Mouse (Mus musculus) heart, embryonic 16.5 days (tissue): ENCODE measurements at regions not wholly inside any gene's neighbourhood (a gene's known extent, or its start where the extent isn't known, plus 50 kb on each side); places are given as distances from the start of the nearest gene placed in this dataset.
A peak's percentile ranks its signal among the peaks of the same experiment; 100 is the strongest.

ENCODE experiments used
- ATAC-seq: fragments of 200-750 bp; cut with Nextera tagmentation; replicated peaks from 2 replicates; pipeline ENCODE4 v1.8.0; 2017; ENCODE audit warnings: moderate number of reproducible peaks; ENCODE audit not compliant: insufficient read depth, low FRiP score; ENCODE audit errors: extremely low read depth
- H3K27ac ChIP-seq: fragments of 300-500 bp; sonication (generic); 2 replicates; pipeline ENCODE4 v1.5.1; 2014; ENCODE audit warnings: mild to moderate bottlenecking, low read length, control low read depth, moderate library complexity
- H3K27me3 ChIP-seq: fragments of 300-500 bp; sonication (generic); 2 replicates; pipeline ENCODE4 v1.6.1; 2014; ENCODE audit warnings: low read length, mixed read lengths; ENCODE audit not compliant: control insufficient read depth, insufficient read depth
- H3K36me3 ChIP-seq: fragments of 300-500 bp; sonication (generic); 2 replicates; pipeline ENCODE4 v1.6.1; 2014; ENCODE audit not compliant: control insufficient read depth, insufficient read depth
- H3K4me1 ChIP-seq: fragments of 300-500 bp; sonication (generic); 2 replicates; pipeline ENCODE4 v1.6.1; 2014; ENCODE audit warnings: low read length, mixed read lengths; ENCODE audit not compliant: control insufficient read depth, insufficient read depth
- H3K4me2 ChIP-seq: fragments of 300-500 bp; sonication (generic); 2 replicates; pipeline ENCODE4 v1.6.1; 2014; ENCODE audit warnings: low read depth, mild to moderate bottlenecking, control low read depth, low read length
- H3K4me3 ChIP-seq: fragments of 300-500 bp; sonication (generic); 2 replicates; pipeline ENCODE4 v1.5.1; 2014; ENCODE audit warnings: mild to moderate bottlenecking, control low read depth, low read length
- H3K9ac ChIP-seq: fragments of 300-500 bp; sonication (generic); 2 replicates; pipeline ENCODE4 v1.6.1; 2014; ENCODE audit warnings: low read length, control low read depth
- H3K9me3 ChIP-seq: fragments of 300-500 bp; sonication (generic); replicated peaks from 2 replicates; pipeline ENCODE4 v1.6.1; 2016; ENCODE audit warnings: low read length; ENCODE audit not compliant: control insufficient read depth
- WGBS: fragments of 180-500 bp; shearing (Covaris S2); extraction: QIAGEN DNeasy Blood & Tissue Kit; methylation state at CpG from one replicate; pipeline ENCODE4 v1.1.7; 2014; 5-methylcytosine and 5-hydroxymethylcytosine counted together

- whole genome bisulfite sequencing = 94% methylated on average over 3 of the region's 3 CpGs
- no peak for ATAC-seq
- no peak overlapping the region for H3K27ac ChIP-seq
These were observed 97.8 kb downstream of the Wdr11 start for GRCm38 (mm10) chr7:129689464-129689863.

DNA sequence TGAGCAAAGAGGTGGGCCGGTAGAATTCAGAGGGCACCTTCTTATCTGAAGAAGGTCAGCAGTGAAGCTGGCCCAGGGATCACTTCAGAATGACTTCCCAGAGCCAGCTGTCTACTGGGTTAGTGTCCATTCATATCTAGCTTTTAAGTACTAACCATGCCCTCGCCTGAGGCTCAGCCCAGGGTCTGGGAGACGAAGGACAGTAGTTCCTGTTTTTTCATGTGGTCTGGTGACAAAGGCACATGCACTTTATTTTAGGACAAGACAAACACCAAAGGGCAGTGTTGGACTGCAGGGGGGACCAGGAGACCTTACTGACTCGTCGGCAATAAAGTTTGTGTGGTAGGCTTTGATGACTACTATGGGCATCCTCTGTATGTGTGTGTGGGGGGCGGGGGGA, 99.2 kb downstream of the Wdr11 start:
- Histone ChIP-seq H3K27ac (no peak overlapping the region), H3K36me3 (no peaks in the 10 kb centered on the region), H3K9me3 (peaks cover 3% of the 10 kb centered on the region; the same call in 1 of the 2 replicates), H3K27me3 (no peaks in the 10 kb centered on the region), H3K4me1 (no peaks in the 10 kb centered on the region), H3K4me2 (no peak overlapping the region), H3K9ac (no peak overlapping the region), H3K4me3 (no peak overlapping the region)
- no peak for ATAC-seq
- 60% methylated on average over 6 of the region's 6 CpGs for WGBS

More at GRCm38 (mm10) chr7:129689464-129689863, 97.8 kb downstream of the Wdr11 start:
- no peak overlapping the region for H3K4me2 ChIP-seq
- H3K9me3 ChIP-seq = no peaks in the 10 kb centered on the region
- no peak overlapping the region for H3K4me3 ChIP-seq
- H3K36me3 ChIP-seq = no peaks in the 10 kb centered on the region
- H3K27me3 ChIP-seq = no peaks in the 10 kb centered on the region
- H3K9ac ChIP-seq = no peak overlapping the region
- H3K4me1 ChIP-seq = no peaks in the 10 kb centered on the region

GRCm38 (mm10) chr7:129691619-129692071, 100.0 kb downstream of the Wdr11 start:
- 25% methylated on average over 3 of the region's 3 CpGs for WGBS
- Histone ChIP-seq H3K9me3 (peaks cover 3% of the 10 kb centered on the region; the same call in 1 of the 2 replicates), H3K27me3 (no peaks in the 10 kb centered on the region), H3K4me1 (no peaks in the 10 kb centered on the region), H3K9ac (no peak overlapping the region), H3K4me3 (no peak overlapping the region), H3K36me3 (no peaks in the 10 kb centered on the region), H3K4me2 (no peak overlapping the region), H3K27ac (no peak overlapping the region)
- 0 out of 2 replicates have a peak, but pooled peaks have one; percentile 28 for ATAC-seq

GRCm38 (mm10) chr7:129693635-129694034, 102.0 kb downstream of the Wdr11 start:
- ATAC-seq = no peak
- Histone ChIP-seq H3K27ac (no peak overlapping the region), H3K4me2 (no peak overlapping the region), H3K4me1 (no peaks in the 10 kb centered on the region), H3K27me3 (no peaks in the 10 kb centered on the region), H3K9ac (no peak overlapping the region), H3K4me3 (no peak overlapping the region), H3K9me3 (peaks cover 3% of the 10 kb centered on the region; the same call in 1 of the 2 replicates), H3K36me3 (no peaks in the 10 kb centered on the region)
- WGBS = 69% methylated on average over 9 of the region's 9 CpGs

GRCm38 (mm10) chr7:129694168-129694567, 102.5 kb downstream of the Wdr11 start:
- no peaks in the 10 kb centered on the region for H3K4me1 ChIP-seq
- H3K9ac ChIP-seq = no peak overlapping the region
- H3K4me3 ChIP-seq = no peak overlapping the region
- no peak overlapping the region for H3K27ac ChIP-seq
- H3K4me2 ChIP-seq = no peak overlapping the region
- ATAC-seq = no peak
- H3K36me3 ChIP-seq = no peaks in the 10 kb centered on the region
- no peaks in the 10 kb centered on the region for H3K27me3 ChIP-seq
- H3K9me3 ChIP-seq = peaks cover 3% of the 10 kb centered on the region; the same call in 1 of the 2 replicates

DNA sequence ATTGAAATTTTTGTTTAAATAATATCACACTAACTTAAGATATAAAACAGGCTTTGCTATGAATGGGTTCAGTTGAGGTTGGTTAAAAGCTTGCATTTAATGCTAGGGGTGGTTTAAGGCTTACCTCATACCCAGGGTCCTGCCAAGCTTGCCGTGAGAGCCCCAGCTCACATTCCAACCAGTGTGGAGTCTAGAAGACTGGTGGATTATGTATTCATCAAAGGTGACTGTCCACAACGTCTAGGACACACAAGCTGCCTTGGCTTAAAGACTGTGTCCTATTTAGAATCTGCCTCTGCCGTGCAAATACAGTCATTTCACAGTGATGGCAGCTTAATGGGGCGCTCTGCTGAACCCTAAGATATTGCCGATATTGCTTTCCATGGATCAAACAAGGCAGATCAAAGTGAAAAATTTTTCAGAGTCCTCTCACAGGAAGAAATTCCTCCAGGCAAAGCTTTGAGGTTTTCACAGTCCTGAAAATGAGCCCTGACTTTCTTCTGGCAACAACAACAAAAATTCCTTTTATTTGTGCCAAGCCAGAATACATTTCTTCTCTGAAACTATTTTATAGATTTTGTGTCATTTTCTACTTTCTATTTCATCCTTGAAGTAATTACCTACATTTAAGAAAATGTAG, 108.4 kb downstream of the Wdr11 start:
- H3K9ac ChIP-seq = no peak overlapping the region
- no peaks in the 10 kb centered on the region for H3K36me3 ChIP-seq
- no peak overlapping the region for H3K4me2 ChIP-seq
- H3K4me3 ChIP-seq = no peak overlapping the region
- peaks cover 2% of the 10 kb centered on the region; the same call in 1 of the 2 replicates for H3K9me3 ChIP-seq
- no peaks in the 10 kb centered on the region for H3K27me3 ChIP-seq
- no peak overlapping the region for H3K27ac ChIP-seq
- no peak for ATAC-seq
- H3K4me1 ChIP-seq = no peaks in the 10 kb centered on the region
- 67% methylated on average over 5 of the region's 5 CpGs for WGBS

DNA sequence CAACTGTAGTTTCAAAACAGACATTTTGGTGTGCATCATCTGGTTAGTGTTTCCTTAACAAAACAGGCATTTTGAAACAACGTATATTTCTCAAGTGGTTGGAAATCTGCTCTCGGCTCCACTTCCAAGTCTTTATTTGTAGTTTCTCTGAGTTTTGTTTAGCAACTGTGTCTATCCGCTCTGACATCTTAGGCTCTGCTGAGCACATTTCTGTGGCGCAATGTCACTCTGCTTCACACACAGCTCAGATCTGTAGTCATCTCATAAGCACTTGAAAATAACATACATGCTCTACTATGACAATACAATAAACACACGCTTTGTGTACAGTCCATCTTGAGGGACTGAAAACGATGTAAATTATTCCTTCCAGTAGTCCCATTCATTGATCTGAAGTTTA, 135.9 kb downstream of the Wdr11 start:
- Histone ChIP-seq H3K4me2 (no peak overlapping the region), H3K27me3 (no peaks in the 10 kb centered on the region), H3K9ac (no peak overlapping the region), H3K36me3 (no peaks in the 10 kb centered on the region), H3K9me3 (no peaks in the 10 kb centered on the region), H3K27ac (no peak overlapping the region), H3K4me3 (no peak overlapping the region), H3K4me1 (no peaks in the 10 kb centered on the region; the same call in 1 of the 2 replicates)
- no peak for ATAC-seq
- 79% methylated on average over 6 of the region's 6 CpGs for WGBS

GRCm38 (mm10) chr7:129729709-129730238, 138.1 kb downstream of the Wdr11 start:
- Histone ChIP-seq H3K27ac (no peak overlapping the region), H3K4me1 (no peaks in the 10 kb centered on the region; the same call in 1 of the 2 replicates), H3K36me3 (no peaks in the 10 kb centered on the region), H3K4me3 (no peak overlapping the region), H3K4me2 (no peak overlapping the region), H3K9ac (no peak overlapping the region), H3K27me3 (no peaks in the 10 kb centered on the region), H3K9me3 (no peaks in the 10 kb centered on the region)
- 51% methylated on average over 11 of the region's 11 CpGs for WGBS
- ATAC-seq = no peak

DNA sequence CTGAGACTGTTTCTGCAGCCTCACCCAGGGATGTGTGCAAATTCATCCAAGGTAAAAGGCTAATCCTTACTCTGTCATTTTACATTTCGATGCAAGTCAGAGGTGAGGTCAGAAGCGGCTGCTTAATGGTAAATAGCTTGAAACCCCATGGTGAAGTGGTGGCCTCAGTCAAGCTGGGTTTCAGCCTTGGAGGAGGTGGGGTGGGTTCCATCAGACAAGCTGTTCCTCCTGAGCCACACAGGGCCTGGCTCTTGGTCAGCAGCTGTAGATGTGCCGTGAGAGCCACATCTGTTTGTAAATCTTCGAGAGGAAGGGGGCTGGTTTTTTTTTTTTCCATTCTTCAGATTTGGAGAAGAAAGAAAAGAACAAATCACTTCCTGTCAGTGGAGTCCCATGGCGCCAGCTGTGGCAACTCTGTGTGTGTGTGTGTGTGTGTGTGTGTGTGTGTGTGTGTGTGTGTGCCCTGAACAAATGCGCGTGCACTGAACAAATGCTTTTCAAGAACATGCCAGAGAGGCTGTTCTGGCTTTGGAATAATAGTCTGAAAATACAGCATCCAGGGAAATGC, 139.2 kb downstream of the Wdr11 start:
- H3K4me2 ChIP-seq = no peak overlapping the region
- H3K9me3 ChIP-seq = no peaks in the 10 kb centered on the region
- H3K36me3 ChIP-seq = no peaks in the 10 kb centered on the region
- no peak overlapping the region for H3K27ac ChIP-seq
- 55% methylated on average over 7 of the region's 7 CpGs for WGBS
- no peaks in the 10 kb centered on the region for H3K27me3 ChIP-seq
- no peak overlapping the region for H3K9ac ChIP-seq
- no peaks in the 10 kb centered on the region; the same call in 1 of the 2 replicates for H3K4me1 ChIP-seq
- H3K4me3 ChIP-seq = no peak overlapping the region
- ATAC-seq = no peak
